9 mouse cellular contexts compared by ENCODE assay signal in genomic region chr13:71459022-71459536, GRCm38 (mm10).
DNase-seq lines count a peak whose midpoint lies in the region; ATAC-seq lines count a peak whose summit lies in the region.
"Had no signal": no experiment of that assay in that cellular context is flagged by ENCODE, and none has a peak within 500 bp of the region (broad histone marks: within the 10 kb centered on the region; RNA-seq: fewer than 3 reads in every experiment).

No protein-coding gene starts in this region.

- WGBS in heart, embryonic 16.5 days: 25% methylated on average over 11 of the region's 11 CpGs
- 3% methylated on average over 11 of the region's 11 CpGs for WGBS in forebrain, embryonic 12.5 days
- WGBS in kidney, embryonic 16.5 days: 31% methylated on average over 11 of the region's 11 CpGs
- 24% methylated on average over 11 of the region's 11 CpGs for WGBS in neural tube, embryonic 13.5 days

- no peak overlapping the region; the same call in 1 of the 2 replicates for H3K4me3 ChIP-seq in heart, embryonic 16.5 days (ENCODE audit: low read length)
- no peak overlapping the region for H3K4me3 ChIP-seq in forebrain, embryonic 12.5 days (replicated peaks)
- H3K4me3 ChIP-seq in kidney, embryonic 16.5 days (ENCODE audit: low read length): no peak overlapping the region
- no peak overlapping the region for H3K4me3 ChIP-seq in neural tube, embryonic 13.5 days
- H3K4me3 ChIP-seq: liver, embryonic 13.5 days had no signal

- H3K27me3 ChIP-seq in heart, embryonic 16.5 days (ENCODE audit: control insufficient read depth, insufficient read depth, low read length): peaks cover 7% of the 10 kb centered on the region
- H3K27me3 ChIP-seq in forebrain, embryonic 12.5 days: peaks cover 83% of the 10 kb centered on the region
- peaks cover 74% of the 10 kb centered on the region for H3K27me3 ChIP-seq in kidney, embryonic 16.5 days (ENCODE audit: insufficient read depth, low read length)
- H3K27me3 ChIP-seq in neural tube, embryonic 13.5 days: peaks cover 78% of the 10 kb centered on the region

- no peaks in the 10 kb centered on the region for H3K9me3 ChIP-seq in heart, embryonic 16.5 days (replicated peaks; ENCODE audit: control insufficient read depth, low read length)
- no peaks in the 10 kb centered on the region for H3K9me3 ChIP-seq in forebrain, embryonic 12.5 days
- H3K9me3 ChIP-seq in kidney, embryonic 16.5 days (ENCODE audit: low read length): no peaks in the 10 kb centered on the region
- H3K9me3 ChIP-seq in neural tube, embryonic 13.5 days: no peaks in the 10 kb centered on the region
- H3K9me3 ChIP-seq: liver, embryonic 13.5 days had no signal

- no peaks in the 10 kb centered on the region for H3K36me3 ChIP-seq in heart, embryonic 16.5 days (ENCODE audit: control insufficient read depth, insufficient read depth)
- no peaks in the 10 kb centered on the region for H3K36me3 ChIP-seq in forebrain, embryonic 12.5 days (replicated peaks)
- H3K36me3 ChIP-seq in kidney, embryonic 16.5 days (ENCODE audit: insufficient read depth, low read length): no peaks in the 10 kb centered on the region
- H3K36me3 ChIP-seq in neural tube, embryonic 13.5 days: no peaks in the 10 kb centered on the region
- H3K36me3 ChIP-seq: liver, embryonic 13.5 days had no signal

- peak overlapping the region; percentile 68 for H3K4me2 ChIP-seq in heart, embryonic 16.5 days (ENCODE audit: low read depth, low read length)
- peak overlapping the region; percentile 50 for H3K4me2 ChIP-seq in forebrain, embryonic 12.5 days
- H3K4me2 ChIP-seq in kidney, embryonic 16.5 days (replicated peaks; ENCODE audit: low read depth, low read length): peak overlapping the region; percentile 28; the same call in 1 of the 2 replicates
- H3K4me2 ChIP-seq in neural tube, embryonic 13.5 days: peak overlapping the region; percentile 47
- H3K4me2 ChIP-seq: liver, embryonic 13.5 days had no signal

- H3K4me1 ChIP-seq in heart, embryonic 16.5 days (ENCODE audit: control insufficient read depth, insufficient read depth, low read length): 0 out of 2 replicates have a peak, but pooled peaks cover 4% of the 10 kb centered on the region
- peaks cover 9% of the 10 kb centered on the region for H3K4me1 ChIP-seq in forebrain, embryonic 12.5 days
- no peaks in the 10 kb centered on the region for H3K4me1 ChIP-seq in kidney, embryonic 16.5 days (ENCODE audit: insufficient read depth, low read length)
- H3K4me1 ChIP-seq in neural tube, embryonic 13.5 days (replicated peaks): peaks cover 18% of the 10 kb centered on the region
- H3K4me1 ChIP-seq: liver, embryonic 13.5 days had no signal

- H3K9ac ChIP-seq in heart, embryonic 16.5 days (ENCODE audit: low read length): no peak overlapping the region
- H3K9ac ChIP-seq in forebrain, embryonic 12.5 days: no peak overlapping the region; the same call in 1 of the 2 replicates
- H3K9ac ChIP-seq in kidney, embryonic 16.5 days (replicated peaks; ENCODE audit: low read length): 0 out of 2 replicates have a peak overlapping the region, but pooled peaks have one; percentile 26
- H3K9ac ChIP-seq in neural tube, embryonic 13.5 days: peak overlapping the region; percentile 56; the same call in 1 of the 2 replicates
- H3K9ac ChIP-seq: liver, embryonic 13.5 days had no signal

- no peak overlapping the region for H3K27ac ChIP-seq in heart, embryonic 16.5 days (ENCODE audit: low read length)
- H3K27ac ChIP-seq in forebrain, embryonic 12.5 days: 0 out of 2 replicates have a peak overlapping the region, but pooled peaks have one; percentile 25
- H3K27ac ChIP-seq in kidney, embryonic 16.5 days (ENCODE audit: low read length): no peak overlapping the region; the same call in 1 of the 2 replicates
- peak overlapping the region; percentile 42; the same call in 1 of the 2 replicates for H3K27ac ChIP-seq in neural tube, embryonic 13.5 days (replicated peaks)
- H3K27ac ChIP-seq: liver, embryonic 13.5 days had no signal

- no peak for DNase-seq in heart, adult 9 months (ENCODE audit: low spot score in 2 of 2)
- no peak for DNase-seq in thymus, postnatal 14 days
- DNase-seq in frontal cortex, postnatal 36 days (ENCODE audit: low spot score in 2 of 2): no peak
- DNase-seq: liver, embryonic 13.5 days had no signal

- no peak for ATAC-seq in heart, embryonic 16.5 days (replicated peaks; ENCODE audit: extremely low read depth, insufficient read depth, low FRiP score)
- ATAC-seq in forebrain, embryonic 12.5 days (ENCODE audit: low FRiP score): peak; percentile 51
- peak; percentile 37; the same call in 1 of the 2 replicates for ATAC-seq in kidney, embryonic 16.5 days (ENCODE audit: low FRiP score, low TSS enrichment)
- ATAC-seq in neural tube, embryonic 13.5 days (ENCODE audit: low read depth): peak; percentile 38; the same call in 1 of the 2 replicates
- no peak for ATAC-seq in megakaryocyte, adult 5-6 weeks (ENCODE audit: poor library complexity, severe bottlenecking)

Comparison
In these comparisons a context has a peak if more than half of its experiments do, and no peak if none do; other contexts are left out.
1. ATAC-seq: peak in forebrain, embryonic 12.5 days (single experiment), kidney, embryonic 16.5 days (single experiment) and neural tube, embryonic 13.5 days (single experiment); none in heart, embryonic 16.5 days (single experiment) and megakaryocyte, adult 5-6 weeks (single experiment).
2. H3K27ac ChIP-seq: peak in forebrain, embryonic 12.5 days (single experiment) and neural tube, embryonic 13.5 days (single experiment); none in heart, embryonic 16.5 days (single experiment) and kidney, embryonic 16.5 days (single experiment).
3. H3K9ac ChIP-seq: peak in kidney, embryonic 16.5 days (single experiment) and neural tube, embryonic 13.5 days (single experiment); none in heart, embryonic 16.5 days (single experiment) and forebrain, embryonic 12.5 days (single experiment).
4. Peak in every context shown above with its lines, with median percentiles within 50 percentile points of each other: H3K4me2 ChIP-seq.